In the genomic region with DNA sequence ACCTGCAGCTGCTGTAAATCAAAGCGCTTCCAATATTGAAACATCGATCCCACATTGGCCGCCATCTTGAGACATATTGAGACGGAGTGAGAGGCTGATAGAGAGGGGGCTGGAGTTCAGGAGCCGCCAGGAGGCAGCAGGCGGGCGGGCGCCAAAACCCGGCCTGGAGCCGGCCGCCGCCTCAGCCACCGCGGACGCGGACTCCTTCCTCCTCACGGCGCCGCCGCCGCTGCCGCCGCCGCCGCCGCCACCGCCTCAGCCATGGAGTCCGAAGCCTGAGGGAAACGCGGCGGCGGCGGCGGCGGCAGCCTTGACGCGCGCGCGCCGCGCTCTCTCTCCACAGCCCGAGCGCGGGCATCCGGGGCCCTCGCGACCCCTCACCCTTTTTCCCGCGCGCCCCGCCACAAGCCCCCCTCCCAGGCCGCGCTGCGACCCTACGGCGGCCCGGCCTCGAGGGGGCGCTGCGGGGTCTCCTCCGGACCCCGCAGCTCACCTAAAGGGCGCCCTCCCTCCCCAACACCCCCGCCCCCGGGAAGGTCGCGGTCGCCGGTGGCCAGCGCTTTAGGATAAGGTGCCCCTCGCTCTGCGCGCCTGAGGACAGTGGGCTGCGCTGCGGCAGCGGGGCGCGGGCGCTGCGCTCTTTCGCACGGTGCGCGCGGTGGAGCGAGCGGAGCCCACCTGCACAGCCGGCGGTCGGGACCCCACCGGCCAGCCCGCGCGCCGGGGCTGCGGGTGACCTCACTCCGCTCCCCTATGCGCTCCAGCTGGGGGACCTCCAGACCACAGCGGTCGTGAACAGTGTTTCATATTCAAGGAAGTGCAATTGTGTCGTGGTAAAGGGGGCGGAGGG, we compare ENCODE assay signal across 8 mouse cellular contexts. TPM values are rescaled to one million over a fixed set of nuclear protein-coding genes. Genes with fewer than 3 reads are reported as not detected.
DNase-seq lines count a peak whose midpoint lies in the region; ATAC-seq and TF ChIP-seq lines count a peak whose summit lies in the region.

Cux1 (minus strand) TSS at position 315 of the 850 bp plus-strand sequence.

- peak within 1 kb of the TSS; percentile 98 for H3K4me3 ChIP-seq in heart, embryonic 13.5 days
- peak within 1 kb of the TSS; percentile 93 for H3K4me3 ChIP-seq in liver, embryonic 11.5 days (ENCODE audit: low read depth, low read length)
- peak within 1 kb of the TSS; percentile 93 for H3K4me3 ChIP-seq in myocyte

- no peaks in the 10 kb centered on the region for H3K36me3 ChIP-seq in heart, embryonic 13.5 days
- H3K36me3 ChIP-seq in liver, embryonic 11.5 days (ENCODE audit: control insufficient read depth, insufficient read depth, low read length), result no peaks in the 10 kb centered on the region
- no peaks in the 10 kb centered on the region for H3K36me3 ChIP-seq in myocyte (ENCODE audit: control insufficient read depth, insufficient read depth)
- no peaks in the 10 kb centered on the region for H3K36me3 ChIP-seq in splenic B cell, adult 2 months (ENCODE audit: control insufficient read depth, insufficient read depth, low read length, poor library complexity, severe bottlenecking)

- peak; percentile 87 to 89 for DNase-seq in B cell, adult 2 months
- peak; percentile 74 for DNase-seq in brain, embryonic 18.5 days (ENCODE audit: low read depth, low spot score)
- peak; percentile 92 for DNase-seq in kidney, postnatal 10 days
- DNase-seq in liver, embryonic 11.5 days (ENCODE audit: low spot score), result peak; percentile 79
- peak; percentile 90 for DNase-seq in splenic B cell, adult 2 months (ENCODE audit: low read depth, low spot score)

- peaks cover 36% of the 10 kb centered on the region for H3K79me2 ChIP-seq in myocyte (ENCODE audit: control insufficient read depth, insufficient read depth)

- peak within 1 kb of the TSS; percentile 70 for H3ac ChIP-seq in myocyte (ENCODE audit: control insufficient read depth, insufficient read length)

- peak within 1 kb of the TSS; percentile 90 for H3K4me2 ChIP-seq in heart, embryonic 13.5 days
- peak within 1 kb of the TSS; percentile 99 for H3K4me2 ChIP-seq in liver, embryonic 11.5 days
- peak within 1 kb of the TSS; percentile 99 for H3K4me2 ChIP-seq in myocyte (ENCODE audit: low read depth)

- peaks cover 39% of the 10 kb centered on the region for H3K4me1 ChIP-seq in heart, embryonic 13.5 days
- peaks cover 6% of the 10 kb centered on the region for H3K4me1 ChIP-seq in liver, embryonic 11.5 days (replicated peaks; ENCODE audit: control insufficient read depth, insufficient read depth, low read length)

- no peaks in the 10 kb centered on the region for H3K9me3 ChIP-seq in heart, embryonic 13.5 days
- H3K9me3 ChIP-seq in liver, embryonic 11.5 days (ENCODE audit: control insufficient read depth, low read length), result no peaks in the 10 kb centered on the region

- peaks cover 21% of the 10 kb centered on the region for H3K27me3 ChIP-seq in heart, embryonic 13.5 days (replicated peaks)
- peaks cover 5% of the 10 kb centered on the region; the same call in 1 of the 2 replicates for H3K27me3 ChIP-seq in liver, embryonic 11.5 days (replicated peaks; ENCODE audit: control insufficient read depth, insufficient read depth, low read length)
- H3K27me3 ChIP-seq in myocyte (ENCODE audit: control insufficient read depth, insufficient read depth, insufficient read length), result no peaks in the 10 kb centered on the region
- no peaks in the 10 kb centered on the region for H3K27me3 ChIP-seq in splenic B cell, adult 2 months (ENCODE audit: control insufficient read depth, insufficient read depth, low read length, poor library complexity, severe bottlenecking)

- under 1% methylated on average over 33 of the region's 103 CpGs for WGBS in heart, embryonic 13.5 days
- under 1% methylated on average over 72 of the region's 103 CpGs for whole genome bisulfite sequencing in liver, embryonic 11.5 days

- peak; percentile 27 for TF ChIP-seq POLR2A in myocyte (IDR thresholded peaks at IDR 0.05; ENCODE audit: insufficient read length, low read depth)

- peak; percentile 83 for ATAC-seq in erythroid progenitor cell, adult 5-6 weeks (replicated peaks; ENCODE audit: low FRiP score, poor library complexity, severe bottlenecking)
- peak; percentile 71 for ATAC-seq in heart, embryonic 13.5 days (ENCODE audit: extremely low read depth, insufficient number of reproducible peaks, low FRiP score, low TSS enrichment)
- peak; percentile 87 for ATAC-seq in liver, embryonic 11.5 days (replicated peaks; ENCODE audit: low FRiP score)

- H3K9ac ChIP-seq in heart, embryonic 13.5 days, result peak within 1 kb of the TSS; percentile 97
- H3K9ac ChIP-seq in liver, embryonic 11.5 days (ENCODE audit: low read depth, low read length), result peak within 1 kb of the TSS; percentile 87

- peak within 1 kb of the TSS; percentile 97 for H3K27ac ChIP-seq in heart, embryonic 13.5 days (replicated peaks)
- H3K27ac ChIP-seq in liver, embryonic 11.5 days (ENCODE audit: low read depth, low read length), result peak within 1 kb of the TSS; percentile 89

TF ChIP-seq in myocyte, 11 proteins besides CTCF, POLR2A, EP300 and RAD21:
- TF ChIP-seq TCF12 (IDR thresholded peaks at IDR 0.05; ENCODE audit: insufficient read depth, poor library complexity, severe bottlenecking) (no peak), POLR2AphosphoS2 (IDR thresholded peaks at IDR 0.05; ENCODE audit: insufficient read length, low read depth) (peak; percentile 22), MYOG (IDR thresholded peaks at IDR 0.05; ENCODE audit: control insufficient read depth in 1 of 3, insufficient read depth in 1 of 3, insufficient read length in 2 of 3, low read depth in 2 of 3) (peak in 1 of 3 experiments; percentile 6)

RNA-seq across cellular contexts. Expression of gene Cux1, which starts in this region (rescaled TPM):
- total RNA-seq in erythroid progenitor cell, adult 5-6 weeks (2015; ENCODE audit: low replicate concordance), result 42.3 and 57.3 TPM in 2 replicates
- 71.5 and 79.1 TPM in 2 replicates for total RNA-seq in erythroid progenitor cell, adult 5-6 weeks (2017; ENCODE audit: low replicate concordance)
- polyA plus RNA-seq in heart, embryonic 13.5 days (2015; fragmentation: Nextera tagmentation; extraction: Ambion mirVana), result 68.9 and 70.8 TPM in 2 replicates
- 45.8 and 50.0 TPM in 2 replicates for polyA plus RNA-seq in liver, embryonic 11.5 days (2014; fragmentation: Nextera tagmentation; extraction: Ambion mirVana)
- polyA plus RNA-seq in myocyte (2012; fragmentation: generic; extraction: Trizol), result 50.7 TPM

Comparison
In these comparisons a context has a peak if more than half of its experiments do, and no peak if none do; other contexts are left out.
1. Peak in every context shown above with its lines: DNase-seq, ATAC-seq, H3K4me3 ChIP-seq and H3K27ac ChIP-seq.